Mouse (Mus musculus) liver (tissue): Measurements from ENCODE around the gene Exosc7.

Experiments
- DNase-seq: peaks from one replicate; pipeline ENCODE4 v3.0.0-alpha.2; 2020; ENCODE audit warnings: mixed read lengths

The Exosc7 gene

GRCm38 (mm10) chr9:123112805-123113521 lies at the start of gene Exosc7, which contains the start of gene Zdhhc3:
Gene Exosc7 (plus strand): TSS chr9:123113215.
Gene Zdhhc3 (minus strand): TSS chr9:123113205.
- peak; percentile 87 for DNase-seq

- peak; percentile 26 for DNase-seq
Observed at GRCm38 (mm10) chr9:123079149-123079548, 33.9 kb upstream of the Exosc7 start.

GRCm38 (mm10) chr9:123080355-123080754 lies 32.7 kb upstream of the Exosc7 start:
- no peak for DNase-seq

- no peak for DNase-seq
Observed at GRCm38 (mm10) chr9:123080796-123081195, 32.2 kb upstream of the Exosc7 start.

- DNase-seq: no peak
Observed at GRCm38 (mm10) chr9:123085373-123085772, 27.6 kb upstream of the Exosc7 start.

DNA sequence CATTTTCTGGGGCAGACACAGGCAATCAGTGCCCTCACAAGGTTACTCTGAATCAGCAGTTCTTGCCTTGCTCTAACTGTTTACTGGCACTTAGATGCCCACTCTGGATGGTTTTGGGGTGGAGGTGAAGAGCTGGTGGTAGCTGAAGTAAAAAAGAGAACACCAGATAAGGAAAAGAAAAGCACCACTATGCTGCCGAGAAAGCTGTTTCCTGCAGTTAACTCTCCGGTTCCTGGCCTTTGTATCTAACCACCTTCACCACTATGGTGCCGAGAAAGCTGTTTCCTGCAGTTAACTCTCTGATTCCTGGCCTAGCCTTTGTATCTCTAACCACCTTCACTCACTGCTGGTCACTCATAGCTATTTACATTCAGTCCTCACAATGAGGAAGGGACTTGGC lies 25.5 kb upstream of the Exosc7 start:
- no peak for DNase-seq

GRCm38 (mm10) chr9:123090844-123091243 lies 22.2 kb upstream of the Exosc7 start:
- no peak for DNase-seq

DNA sequence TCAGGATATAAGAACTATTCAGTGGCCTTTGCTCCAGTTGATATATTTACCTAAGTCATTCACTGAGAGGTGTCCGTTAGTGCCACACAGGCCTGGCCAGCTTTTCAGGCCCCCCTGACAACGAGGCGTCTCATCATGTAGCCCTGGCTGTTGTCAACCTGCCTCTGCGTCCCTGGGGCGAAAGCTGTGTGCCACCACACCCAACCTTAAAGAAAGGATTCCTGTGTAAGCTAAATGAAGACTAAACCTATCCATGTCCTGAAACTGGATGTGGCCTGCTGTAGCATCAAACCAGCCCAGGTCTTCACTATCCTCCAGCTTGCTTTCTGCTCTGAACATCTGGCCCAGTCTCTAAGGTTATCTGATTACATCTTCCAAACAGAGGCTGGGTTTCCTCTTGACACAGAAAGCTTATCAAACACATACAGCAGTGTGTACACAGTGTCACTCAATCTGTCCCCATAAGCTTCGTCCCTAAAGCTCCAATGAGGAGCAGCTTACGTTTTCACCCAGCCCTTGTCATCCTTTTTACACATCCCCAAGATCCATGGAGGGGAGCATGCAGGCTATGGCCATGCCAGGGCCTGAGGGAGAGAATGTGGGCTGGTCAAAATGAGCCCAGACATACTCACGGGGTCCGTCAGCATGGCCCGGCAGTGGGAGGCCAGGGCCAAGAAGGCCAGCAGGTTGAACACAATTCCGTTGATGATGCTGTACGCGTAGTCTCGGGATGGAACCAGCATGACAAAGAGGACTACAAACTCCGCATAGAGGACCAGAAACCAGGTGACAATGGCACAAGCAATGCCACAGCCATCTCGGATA lies 13.2 kb upstream of the Exosc7 start:
- no peak for DNase-seq

GRCm38 (mm10) chr9:123103425-123103824 lies 9.6 kb upstream of the Exosc7 start:
- no peak for DNase-seq

GRCm38 (mm10) chr9:123104362-123104761 lies 8.7 kb upstream of the Exosc7 start:
- DNase-seq: no peak

- DNase-seq: no peak
Observed at GRCm38 (mm10) chr9:123107186-123107585, 5.8 kb upstream of the Exosc7 start.

- no peak for DNase-seq
Observed at GRCm38 (mm10) chr9:123109188-123109587, 3.8 kb upstream of the Exosc7 start.

GRCm38 (mm10) chr9:123111751-123112221 lies 1.2 kb upstream of the Exosc7 start:
- no peak for DNase-seq

DNA sequence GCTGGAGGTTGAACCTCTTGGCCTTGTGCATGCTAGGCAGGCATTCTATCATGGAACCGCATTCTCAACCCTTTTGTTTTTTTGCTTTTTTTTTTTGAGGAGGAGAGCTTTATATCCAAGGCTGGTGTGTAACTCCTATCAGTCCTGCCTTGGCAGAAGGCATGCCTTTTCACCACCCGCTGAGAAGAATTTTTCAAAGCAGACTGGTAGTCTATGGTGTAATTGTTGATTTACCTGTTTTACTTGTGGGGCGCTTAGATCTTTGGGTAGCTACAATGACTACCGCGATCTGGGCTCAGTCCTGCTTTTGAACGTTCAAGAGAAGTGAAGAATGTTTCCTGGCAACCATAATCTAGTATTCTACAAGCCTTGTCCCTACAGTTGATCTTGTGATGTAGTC lies 916 bp downstream of the Exosc7 start:
- no peak for DNase-seq

DNA sequence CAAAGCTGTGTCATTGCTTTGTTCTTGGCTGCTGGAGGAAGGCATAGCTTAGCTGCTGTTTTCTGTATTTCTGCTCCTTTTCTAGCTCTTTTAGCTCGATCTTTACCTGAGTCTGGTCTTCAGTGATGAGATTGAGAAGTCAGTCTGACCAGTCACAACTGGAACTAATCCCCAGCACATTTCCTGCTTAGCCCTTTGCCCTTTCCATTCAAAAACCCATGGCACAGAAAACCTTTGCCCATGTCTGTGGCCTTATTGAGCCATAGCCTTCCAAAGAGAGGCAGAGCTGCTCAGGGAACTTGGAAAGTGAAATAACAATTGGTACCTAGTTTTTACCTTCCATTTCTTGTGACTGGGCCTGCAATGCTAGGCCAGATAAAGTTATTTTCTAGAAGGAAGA lies 2.6 kb downstream of the Exosc7 start:
- no peak for DNase-seq

GRCm38 (mm10) chr9:123123017-123123416 lies 10.0 kb downstream of the Exosc7 start:
- no peak for DNase-seq

DNA sequence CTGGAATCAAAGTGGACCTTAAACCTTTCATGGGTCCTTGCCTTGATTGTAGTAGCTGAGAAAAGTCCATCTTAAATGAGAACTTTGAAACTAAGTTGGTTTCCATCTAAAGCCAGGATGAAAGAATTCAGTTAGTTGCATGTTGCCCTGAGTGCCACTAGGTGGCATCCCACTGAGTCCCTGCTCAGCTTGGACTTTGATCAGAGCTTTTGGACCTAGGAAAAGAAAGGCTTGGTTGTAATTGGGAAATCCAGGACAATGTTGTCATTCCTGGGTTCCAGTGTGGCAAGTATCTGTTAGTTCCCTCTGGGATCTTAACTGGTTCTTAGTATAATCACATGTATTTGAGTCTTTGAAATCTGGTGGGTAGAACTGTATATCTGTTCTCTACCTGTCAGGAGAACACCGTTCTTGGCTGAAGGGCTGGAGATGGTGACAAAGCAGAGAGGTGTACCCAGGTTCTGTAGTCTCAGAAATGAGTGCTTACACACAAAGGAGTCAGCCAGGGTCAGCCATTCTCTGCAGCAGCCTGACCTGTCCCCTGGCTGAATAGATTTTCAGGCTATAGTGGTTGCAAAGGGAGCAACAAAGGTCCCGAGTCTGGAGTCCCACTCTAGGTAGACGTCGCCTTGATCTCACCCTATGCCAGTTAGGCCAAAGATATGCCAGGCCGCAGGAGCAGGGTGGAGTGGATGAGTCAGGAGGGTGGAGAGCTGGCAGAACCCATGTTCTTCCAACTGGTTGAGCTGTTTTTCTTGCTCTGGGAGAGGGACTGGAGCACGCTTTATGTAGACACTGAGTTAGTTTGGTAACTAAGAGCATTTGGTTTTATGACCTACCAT lies 10.8 kb downstream of the Exosc7 start:
- peak; percentile 51 for DNase-seq

DNA sequence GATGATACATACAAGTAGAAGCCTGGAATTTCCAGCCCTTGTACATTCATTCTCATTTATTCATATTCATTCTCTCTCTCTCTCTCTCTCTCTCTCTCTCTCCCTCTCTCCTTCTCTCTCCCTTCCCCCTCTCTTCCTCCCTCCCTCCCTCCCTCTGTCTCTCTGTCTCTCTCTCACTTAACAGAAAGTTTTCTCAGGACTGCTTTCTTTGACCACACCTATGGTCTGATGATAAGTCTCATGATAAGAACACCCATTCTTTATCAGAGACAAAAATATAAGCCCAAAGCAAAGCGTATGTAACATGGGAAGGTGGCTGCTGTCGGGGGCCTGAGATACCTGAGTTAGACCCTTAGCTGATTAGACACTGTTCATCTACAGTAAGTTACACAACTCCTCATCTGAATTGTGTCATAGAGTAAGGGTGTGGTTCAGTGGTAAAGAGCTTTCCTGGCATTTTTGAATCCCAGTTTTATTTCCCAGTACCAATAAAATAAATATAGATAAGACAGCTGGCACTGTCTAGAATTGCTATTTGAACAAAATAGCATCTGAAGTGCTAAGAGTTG lies 11.5 kb downstream of the Exosc7 start:
- DNase-seq: peak; percentile 14

- no peak for DNase-seq
Observed at GRCm38 (mm10) chr9:123127663-123128062, 14.6 kb downstream of the Exosc7 start.

- DNase-seq: no peak
Observed at GRCm38 (mm10) chr9:123132994-123133393, 20.0 kb downstream of the Exosc7 start.

GRCm38 (mm10) chr9:123136953-123137682 lies 24.1 kb downstream of the Exosc7 start:
- no peak for DNase-seq
